Mouse (Mus musculus) heart, postnatal 36 days (tissue): ENCODE measurements around the gene Defb47. TPM values are rescaled to one million over a fixed set of nuclear protein-coding genes. Genes with fewer than 3 reads are reported as not detected.

Experiments
- DNase-seq, 2 experiments: peaks; one replicate each; pipeline ENCODE4 v3.0.0; 2021 to 2022
- intact Hi-C: fragments of 180-260 bp; cut with DNase I; formaldehyde crosslinking; loops from one replicate; pipeline ENCODE4 v1.15.1; 2025
- total RNA-seq, 2 experiments: library from RNA; stranded (reverse); gene quantifications; 2 replicates each; pipeline ENCODE4 v1.2.3; 2021

The Defb47 gene
- total RNA-seq = not detected

- intact Hi-C loops = no loop called here
Observed at GRCm38 (mm10) chr14:62997777-62998176, at the start of gene Defb47. TSS of gene Defb47 (plus strand) at chr14:62998077.

GRCm38 (mm10) chr14:62956091-62956490 is 41.8 kb upstream of the Defb47 start:
- no peak for DNase-seq
- intact Hi-C loops = no loop called here

More at GRCm38 (mm10) chr14:62997777-62998176, at the start of gene Defb47:
- DNase-seq = no peak

DNA sequence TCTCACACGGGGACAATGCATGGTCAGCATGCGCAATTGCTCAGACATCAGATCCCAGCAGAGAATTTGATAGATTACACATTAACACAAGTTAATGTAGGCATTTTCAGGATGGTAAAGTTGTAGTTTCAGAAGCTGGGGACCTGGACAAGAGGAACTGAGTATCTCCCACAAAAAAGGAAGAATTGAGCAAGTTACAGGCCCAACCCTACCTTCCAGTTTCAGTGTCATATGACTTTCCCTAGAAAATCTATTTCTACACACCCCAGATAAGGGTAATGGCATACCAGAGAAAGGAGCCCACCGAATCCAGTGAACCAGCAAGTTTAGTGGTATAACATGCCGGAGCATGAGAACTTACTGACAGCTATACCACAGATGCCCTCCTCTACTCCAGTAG is 34.2 kb upstream of the Defb47 start:
- DNase-seq = no peak
- intact Hi-C loops = no loop called here

DNA sequence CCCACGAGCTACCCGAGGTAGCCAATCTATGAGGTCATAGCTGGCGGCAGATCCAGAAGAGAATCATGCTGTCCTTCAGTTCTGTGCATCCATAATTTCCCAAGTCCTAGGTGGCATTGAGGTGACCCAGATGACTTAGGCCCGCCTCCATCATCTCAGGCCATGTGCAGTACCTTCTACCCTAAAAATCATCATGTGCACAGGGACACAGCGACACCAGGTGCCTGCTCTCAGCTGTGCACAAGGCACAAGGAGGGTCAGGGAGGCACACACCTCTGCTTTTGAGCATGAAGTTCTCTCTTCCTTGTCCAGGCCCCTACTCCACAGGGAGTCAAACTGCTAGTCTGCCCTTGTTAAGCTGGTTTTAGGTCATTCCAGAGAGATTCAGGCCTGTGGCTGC is 32.5 kb upstream of the Defb47 start:
- DNase-seq = no peak
- intact Hi-C loops = no loop called here

- intact Hi-C loops = no loop called here
- DNase-seq = no peak
Observed at GRCm38 (mm10) chr14:62965811-62966520, 31.9 kb upstream of the Defb47 start.

GRCm38 (mm10) chr14:62975046-62975445 is 22.8 kb upstream of the Defb47 start:
- DNase-seq = peak; percentile 73 to 83
- intact Hi-C loops = loop anchor here (1.0 to 5.0 kb wide), 5 partner anchors 96 to 483 kb away; partner anchors contain the start of genes Fam124a and Wdfy2

- intact Hi-C loops = loop anchor here (5.0 kb wide), 3 partner anchors 143 to 423 kb away; partner anchors contain the start of genes Fam124a and Wdfy2
- DNase-seq = no peak
Observed at GRCm38 (mm10) chr14:62979815-62980214, 18.1 kb upstream of the Defb47 start.

DNA sequence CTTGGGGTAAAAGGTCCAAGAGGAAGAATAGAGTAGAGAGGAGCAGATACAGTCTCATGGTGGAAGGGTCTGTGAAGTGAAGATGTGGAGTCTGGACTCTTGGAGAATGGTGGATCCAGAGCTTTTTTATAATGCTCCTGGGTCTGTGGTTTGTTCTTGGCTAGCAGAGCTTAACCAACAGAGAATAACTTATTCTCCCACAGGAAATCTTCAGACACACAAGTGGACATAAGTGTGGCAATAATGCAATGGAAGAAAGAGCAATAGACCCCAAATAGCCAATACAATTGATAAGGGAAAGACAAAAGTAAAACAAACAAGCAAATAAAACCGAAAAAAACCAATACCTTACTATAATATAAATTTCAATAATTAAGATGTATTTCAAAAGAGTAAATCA is 13.5 kb upstream of the Defb47 start, which contains the start of gene Defb48:
TSS of gene Defb48 (minus strand) at position 101 of the 400 bp plus-strand sequence.
- no peak for DNase-seq
- intact Hi-C loops = no loop called here

- DNase-seq = no peak
- intact Hi-C loops = no loop called here
Observed at GRCm38 (mm10) chr14:62991271-62991670, 6.6 kb upstream of the Defb47 start.

DNA sequence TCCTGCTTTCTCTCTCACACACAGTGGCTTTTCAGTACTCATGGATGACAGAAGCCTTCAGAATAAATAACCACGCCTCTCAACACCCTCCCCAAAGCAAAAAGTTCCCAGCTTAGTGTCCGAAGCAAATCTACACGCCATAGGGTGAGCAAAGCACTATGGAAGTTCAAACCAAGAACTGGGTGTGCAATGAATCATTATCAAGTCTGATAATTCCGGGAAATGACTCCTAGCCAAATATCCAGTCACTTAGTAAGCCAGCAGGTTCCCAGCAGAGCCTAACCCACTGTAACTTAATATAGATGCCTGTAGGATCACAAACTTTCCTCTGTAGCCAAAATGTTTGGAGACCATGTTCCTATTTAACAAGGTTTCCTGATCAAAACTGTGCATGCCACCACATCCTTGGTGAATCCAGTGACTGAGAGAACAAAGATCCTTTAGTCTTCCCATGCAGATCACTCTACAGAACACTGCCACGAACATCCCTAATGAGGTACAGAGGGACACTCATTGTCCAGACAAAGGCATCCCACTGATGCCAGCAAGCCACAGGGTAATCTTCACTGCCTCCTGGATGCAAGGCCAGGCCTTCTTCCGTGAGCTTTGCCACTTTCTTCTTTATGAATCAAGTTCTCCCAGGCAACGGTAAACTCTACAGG is 5.9 kb upstream of the Defb47 start:
- intact Hi-C loops = no loop called here

DNA sequence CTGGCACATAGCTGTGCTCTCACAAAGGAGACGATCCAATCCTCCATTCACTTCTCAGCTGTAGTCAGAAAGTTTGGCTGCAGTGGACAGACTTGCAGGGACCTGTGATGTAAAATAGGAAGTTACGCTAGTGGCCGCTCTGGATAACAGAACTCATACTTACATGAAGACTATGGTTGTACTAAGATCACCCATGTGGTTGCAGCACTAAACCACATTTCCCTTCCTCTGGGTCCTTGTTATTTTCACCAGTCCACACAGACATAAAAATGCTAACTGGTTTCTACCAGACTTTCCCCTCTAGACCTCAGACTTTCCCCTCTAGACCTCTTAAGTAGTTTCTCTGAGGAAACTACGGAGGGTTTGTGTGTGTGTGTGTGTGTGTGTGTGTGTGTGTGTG is 1.1 kb downstream of the Defb47 start:
- DNase-seq = no peak
- intact Hi-C loops = no loop called here

More for the DNA sequence above, 5.9 kb upstream of the Defb47 start:
- no peak for DNase-seq

DNA sequence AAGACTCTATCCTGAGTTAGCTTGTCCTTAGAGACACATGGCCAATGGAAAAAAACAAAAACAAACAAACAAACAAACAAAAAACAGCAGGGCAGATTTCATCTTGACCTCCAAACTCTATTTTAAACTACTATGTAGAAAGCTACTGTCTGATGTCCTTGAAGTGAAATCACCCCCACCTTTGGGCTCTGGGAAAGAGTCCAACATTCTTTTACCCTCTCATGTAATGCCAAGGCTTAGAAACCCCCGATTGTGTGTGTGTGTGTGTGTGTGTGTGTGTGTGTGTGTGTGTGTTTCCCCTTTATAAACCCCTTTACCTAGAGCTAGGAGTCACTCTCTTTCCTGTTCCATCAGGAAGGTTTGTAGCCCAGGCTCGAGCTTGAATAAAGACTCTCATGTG is 4.7 kb downstream of the Defb47 start:
- intact Hi-C loops = no loop called here
- DNase-seq = no peak

GRCm38 (mm10) chr14:63011471-63011870 is 13.6 kb downstream of the Defb47 start, which contains the start of gene Defb43:
TSS of gene Defb43 (plus strand) at chr14:63011771.
- intact Hi-C loops = no loop called here
- DNase-seq = no peak

- intact Hi-C loops = no loop called here
- no peak for DNase-seq
Observed at GRCm38 (mm10) chr14:63013082-63013481, 15.2 kb downstream of the Defb47 start.

DNA sequence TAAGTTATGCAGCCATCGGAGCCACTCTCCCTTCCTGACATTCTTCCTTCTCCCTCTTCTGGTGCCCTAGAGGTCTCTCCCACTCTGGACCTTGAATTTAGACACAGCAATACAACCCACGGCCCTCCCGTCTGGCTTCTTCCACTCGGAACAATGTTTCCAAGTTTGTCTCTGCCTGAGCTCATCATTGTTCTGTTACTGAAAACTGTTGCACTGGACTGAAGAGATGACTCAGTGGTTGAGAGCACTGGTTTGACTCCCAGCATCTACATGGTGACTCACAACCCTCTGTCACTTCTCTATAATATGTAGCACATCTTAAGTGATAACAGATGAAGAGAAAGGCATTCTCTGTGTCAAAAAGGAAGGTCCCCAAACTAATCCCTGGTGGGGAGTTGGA is 16.8 kb downstream of the Defb47 start:
- DNase-seq = no peak
- intact Hi-C loops = no loop called here

GRCm38 (mm10) chr14:63020524-63021156 is 22.8 kb downstream of the Defb47 start:
- DNase-seq = no peak
- intact Hi-C loops = no loop called here

- intact Hi-C loops = no loop called here
- DNase-seq = no peak
Observed at GRCm38 (mm10) chr14:63046691-63047090, 48.8 kb downstream of the Defb47 start, which contains the start of gene Defb42. TSS of gene Defb42 (plus strand) at chr14:63046991.

DNA sequence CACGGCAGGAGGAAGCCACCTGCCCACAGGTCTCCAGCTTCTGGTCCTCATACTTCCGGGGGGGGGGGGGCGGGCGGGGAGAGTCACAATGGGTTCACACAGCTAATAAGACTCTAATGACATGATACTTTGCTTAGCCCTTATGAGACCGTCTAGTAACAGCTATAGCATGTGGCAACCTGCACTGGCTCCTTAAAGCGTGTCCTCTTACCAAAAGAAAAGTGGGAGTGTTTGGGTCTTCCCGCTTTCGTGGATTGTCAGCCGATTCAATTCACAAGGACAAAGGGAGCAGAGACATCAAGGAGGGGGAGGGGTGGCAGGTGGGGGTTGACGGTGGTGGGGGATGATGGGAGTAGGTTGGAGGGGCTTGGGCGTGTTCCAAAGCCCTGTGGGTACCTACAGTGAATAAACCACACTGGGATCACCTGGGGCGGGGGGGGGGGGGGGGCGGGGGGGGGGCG is 52.1 kb downstream of the Defb47 start, which contains the start of gene Defb30:
TSS of gene Defb30 (minus strand) at position 51 of the 461 bp plus-strand sequence.
- intact Hi-C loops = loop anchor here (5.0 kb wide), 1 partner anchor 322 kb away; no protein-coding TSS in a partner anchor
- no peak for DNase-seq
